Mouse (Mus musculus) cerebellum, adult 11-12 months (tissue): ENCODE results near the gene Ndufs2.

Source experiments
- DNase-seq: peaks from one replicate; pipeline ENCODE4 v3.0.0; 2022

The Ndufs2 gene

GRCm38 (mm10) chr1:171226780-171227179 lies 24.4 kb downstream of the Ndufs2 start:
- no peak for DNase-seq

- DNase-seq: no peak
These were observed 26.3 kb downstream of the Ndufs2 start, which contains the start of gene Apoa2 for GRCm38 (mm10) chr1:171224857-171225256. Apoa2 (plus strand) TSS chr1:171225054.

GRCm38 (mm10) chr1:171223796-171224195 lies 27.4 kb downstream of the Ndufs2 start:
- DNase-seq: peak; percentile 38

DNA sequence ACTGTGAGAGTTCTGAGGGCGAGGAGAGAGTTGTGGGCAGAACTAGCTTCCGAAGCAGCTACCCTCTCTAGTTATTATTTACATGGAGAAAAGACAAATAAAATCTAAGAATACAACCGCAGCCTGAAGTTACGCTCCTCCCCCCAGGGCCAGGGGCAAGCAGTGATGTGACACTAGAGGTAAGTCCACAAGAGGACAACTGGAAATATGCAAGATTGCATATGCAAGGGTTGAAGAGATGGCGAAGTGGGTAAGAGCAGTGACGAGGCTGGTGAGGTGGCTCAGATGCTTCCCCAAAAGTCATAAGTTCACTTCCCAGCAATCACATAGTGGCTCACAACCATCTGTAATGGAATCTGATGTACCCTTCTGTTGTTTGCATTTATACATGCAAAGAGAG lies 28.0 kb downstream of the Ndufs2 start:
- peak; percentile 39 for DNase-seq

GRCm38 (mm10) chr1:171222238-171223155 lies 28.7 kb downstream of the Ndufs2 start, which contains the start of gene Tomm40l:
Tomm40l (minus strand) TSS chr1:171222514.
- peak; percentile 98 for DNase-seq

GRCm38 (mm10) chr1:171221281-171222193 lies 29.7 kb downstream of the Ndufs2 start:
- peak; percentile 50 for DNase-seq

DNA sequence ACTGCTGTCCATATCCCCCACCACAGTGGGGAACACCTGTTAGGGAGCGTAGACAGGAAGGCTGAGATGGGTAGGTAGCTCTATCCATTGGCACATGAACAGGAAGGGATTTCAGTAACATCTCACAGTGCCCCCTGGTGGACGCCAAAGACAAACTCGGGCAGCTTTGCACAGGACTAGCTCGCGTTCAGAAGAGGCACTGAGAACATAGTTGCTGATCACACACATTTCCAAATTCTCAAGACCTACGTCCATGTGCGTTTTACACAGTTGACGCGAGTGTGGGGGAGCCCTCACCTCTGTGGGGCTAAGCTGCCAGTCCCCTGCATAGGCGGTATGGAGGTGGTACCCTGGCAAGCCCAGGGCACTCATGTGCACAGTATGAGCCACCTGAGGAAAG lies 30.3 kb downstream of the Ndufs2 start:
- peak; percentile 82 for DNase-seq

- no peak for DNase-seq
These were observed 34.8 kb downstream of the Ndufs2 start for GRCm38 (mm10) chr1:171216241-171216955.

DNA sequence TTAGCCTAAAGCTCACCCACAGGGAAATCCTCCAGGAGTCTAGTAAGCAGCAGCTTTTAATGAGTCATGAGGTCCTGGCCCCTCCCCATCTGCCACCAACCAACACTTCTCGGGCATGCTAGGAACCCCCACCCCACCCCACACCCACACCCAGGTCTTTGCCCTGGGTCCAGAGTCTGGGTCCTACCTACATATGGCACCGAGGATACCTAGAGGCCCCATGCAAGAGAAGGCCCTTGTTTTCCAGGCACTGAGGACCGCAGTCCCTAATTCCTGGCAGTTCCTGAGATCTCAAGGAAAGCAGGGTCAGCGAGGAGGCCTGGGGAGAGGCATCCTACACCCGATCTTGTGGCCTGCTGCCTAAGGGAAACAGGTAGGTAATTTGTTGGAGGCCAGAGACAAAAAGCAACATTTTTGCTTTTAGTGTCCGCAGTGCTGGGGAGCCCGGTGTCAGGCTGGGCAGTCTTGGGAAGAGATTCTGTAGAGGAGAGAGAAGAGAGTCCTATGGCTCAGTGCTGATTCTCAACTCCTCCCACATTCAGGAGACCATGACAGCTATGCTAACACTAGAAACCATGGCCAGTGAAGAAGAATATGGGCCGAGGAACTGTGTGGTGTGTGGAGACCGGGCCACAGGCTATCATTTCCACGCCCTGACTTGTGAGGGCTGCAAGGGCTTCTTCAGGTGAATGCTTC lies 37.2 kb downstream of the Ndufs2 start, which contains the start of gene Nr1i3:
Nr1i3 (plus strand) TSS at position 170 of the 696 bp plus-strand sequence.
- DNase-seq: no peak

DNA sequence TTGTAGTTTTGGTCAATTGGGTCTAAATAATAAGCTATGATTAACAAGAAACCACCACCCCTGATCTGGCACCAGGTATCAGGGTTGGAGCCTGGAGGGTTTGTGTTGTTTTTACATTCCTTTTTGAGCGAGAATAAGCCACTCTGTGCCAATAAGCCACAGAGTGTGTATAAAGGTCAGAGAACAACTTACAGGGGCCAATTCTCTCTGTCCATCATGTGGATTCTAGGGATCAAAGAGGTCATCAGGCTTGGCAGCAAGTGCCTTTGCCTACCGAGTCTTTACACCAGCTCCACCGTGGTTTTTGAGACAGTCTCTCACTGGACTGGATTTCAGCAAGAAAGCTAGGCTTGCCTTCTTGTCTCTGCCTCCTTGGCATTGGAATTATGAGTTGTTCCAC lies 38.3 kb downstream of the Ndufs2 start:
- no peak for DNase-seq

DNA sequence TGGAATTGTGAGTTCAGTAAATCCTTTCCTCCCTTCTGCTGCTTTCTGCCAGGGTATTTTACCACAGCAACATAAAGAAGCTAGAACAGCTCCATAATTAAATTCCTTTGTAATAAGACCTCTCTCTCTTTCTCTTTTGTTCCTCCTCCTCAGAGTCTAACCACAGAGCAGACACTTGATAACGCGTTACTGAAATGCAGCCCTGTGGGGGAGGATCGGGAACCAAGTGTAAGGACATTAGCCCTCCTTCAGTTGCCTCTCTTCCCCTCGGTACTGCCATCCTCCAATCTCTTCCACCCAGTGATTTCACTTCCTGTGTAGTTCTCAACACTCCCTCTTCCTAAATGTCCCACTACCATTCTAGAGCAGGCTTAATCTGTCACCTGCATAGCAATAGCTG lies 41.8 kb downstream of the Ndufs2 start:
- no peak for DNase-seq

GRCm38 (mm10) chr1:171205704-171206493 lies 45.3 kb downstream of the Ndufs2 start:
- no peak for DNase-seq

DNA sequence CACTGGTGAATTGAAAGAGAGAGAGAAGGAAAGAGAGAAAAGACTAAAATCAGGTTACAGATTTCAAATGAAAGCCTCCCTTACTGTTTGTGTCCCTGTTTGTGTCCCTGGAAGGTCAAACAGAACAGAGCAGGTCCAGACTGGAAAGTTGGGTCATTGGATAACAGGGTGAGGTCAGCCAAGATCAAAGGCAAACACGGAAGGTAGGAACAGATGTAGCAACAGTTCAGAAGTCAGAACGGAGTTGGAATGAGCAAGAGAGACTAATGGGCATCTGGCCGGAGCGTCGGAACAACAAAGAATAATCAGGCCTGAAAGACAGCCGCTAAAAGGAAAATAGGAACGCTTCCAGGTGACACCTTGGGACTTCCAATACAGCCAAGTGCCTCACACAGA lies 46.9 kb downstream of the Ndufs2 start:
- DNase-seq: no peak

- no peak for DNase-seq
These were observed 47.5 kb downstream of the Ndufs2 start for GRCm38 (mm10) chr1:171203471-171204248.

DNA sequence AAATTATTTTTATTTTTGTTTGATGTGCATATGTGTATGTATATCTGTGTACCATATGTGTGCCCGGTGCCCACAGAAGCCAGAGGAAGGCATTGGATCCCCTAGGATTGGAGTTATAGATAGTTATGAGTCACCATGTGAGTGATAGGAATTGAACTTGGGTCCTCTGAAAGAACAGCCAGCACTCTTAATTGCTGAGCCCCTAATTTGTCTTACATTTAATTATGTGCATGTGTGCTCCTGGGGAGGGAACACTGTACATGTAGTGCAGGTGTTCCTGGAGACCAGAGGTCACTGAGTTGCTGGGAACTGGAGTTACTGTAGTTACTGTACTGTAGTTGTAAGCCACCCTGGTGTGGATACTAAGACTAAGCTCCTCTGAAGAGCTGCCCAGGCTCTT lies 50.4 kb downstream of the Ndufs2 start:
- no peak for DNase-seq

- no peak for DNase-seq
These were observed 51.7 kb downstream of the Ndufs2 start for GRCm38 (mm10) chr1:171199532-171199931.

GRCm38 (mm10) chr1:171195887-171196397 lies 55.2 kb downstream of the Ndufs2 start, which contains the start of gene Pcp4l1:
Pcp4l1 (minus strand) TSS chr1:171196268.
- DNase-seq: peak; percentile 37

DNA sequence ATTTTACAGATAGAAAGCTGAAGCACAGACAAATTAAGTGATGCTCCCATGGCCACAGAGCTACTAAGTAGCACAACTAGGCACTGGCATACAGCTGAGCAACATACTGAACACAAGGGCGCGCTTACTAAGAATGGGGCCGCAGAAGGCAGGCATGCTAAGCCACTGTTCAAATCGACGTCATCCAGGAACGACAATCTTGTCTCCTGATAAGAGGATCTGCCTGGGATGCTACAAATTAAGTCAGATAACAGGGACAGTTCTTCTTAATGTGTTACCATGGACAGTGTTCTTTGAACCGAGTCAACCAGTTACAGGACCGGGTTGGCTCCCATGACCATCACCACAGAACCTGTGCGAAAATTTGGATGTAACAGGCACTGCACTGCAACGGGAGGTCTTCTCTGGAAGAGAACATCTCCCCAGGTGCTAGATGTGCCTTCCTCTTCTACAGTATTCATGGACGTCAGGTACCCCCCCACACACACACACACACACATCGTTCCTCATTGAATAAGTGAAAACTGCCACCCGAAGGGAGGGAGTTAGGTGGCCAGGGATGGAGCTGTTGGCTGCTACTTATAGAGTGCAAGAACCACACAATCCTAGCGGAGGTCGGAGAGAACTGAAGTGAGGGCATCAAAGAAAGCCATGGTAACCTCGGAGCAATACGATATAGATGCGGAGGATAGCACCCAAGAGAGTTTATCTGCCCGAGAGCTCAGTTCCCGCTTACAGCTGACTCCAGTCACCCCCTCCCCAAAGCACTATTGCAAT lies 56.0 kb downstream of the Ndufs2 start:
- DNase-seq: no peak
